Mouse (Mus musculus): Measurements from ENCODE around the gene Atf4. TPM values are rescaled to one million over a fixed set of nuclear protein-coding genes. Genes with fewer than 3 reads are reported as not detected.

Gene Atf4
- total RNA-seq, 2 experiments from 2014 or later = 218 to 370 TPM

DNA sequence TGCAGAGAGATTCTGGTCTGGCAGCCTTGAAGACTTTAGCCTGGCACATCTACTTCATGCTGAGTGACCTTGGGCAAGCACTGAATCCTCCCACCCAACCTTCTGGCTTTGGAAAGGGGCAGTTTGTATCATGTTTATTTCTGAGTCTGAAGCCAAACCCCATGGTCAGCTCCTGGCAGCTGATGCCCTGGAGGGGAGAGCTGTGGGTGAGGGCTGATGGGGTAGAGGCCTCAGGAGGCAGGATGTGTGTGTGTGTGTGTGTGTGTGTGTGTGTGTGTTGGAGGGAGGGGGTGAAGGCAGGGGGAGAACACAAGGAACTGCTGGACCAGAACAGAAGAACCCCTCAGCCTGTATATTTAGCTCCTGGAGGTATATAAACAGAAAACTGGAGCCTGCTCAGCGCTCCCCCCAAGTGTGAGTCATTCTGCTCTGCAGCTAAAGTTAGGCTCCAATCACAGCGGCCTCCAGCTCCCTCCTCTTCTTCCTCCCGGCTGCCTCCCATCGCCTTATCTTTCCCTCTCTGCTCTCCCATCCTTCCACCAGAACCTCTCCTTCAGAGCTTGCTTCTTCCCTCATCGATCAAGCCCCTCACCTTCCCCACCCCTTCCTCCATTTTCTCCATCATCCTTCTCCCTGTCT, 23.3 kb downstream of the Atf4 start:
- no peak for ATAC-seq (replicated peaks; ENCODE audit: poor library complexity)

DNA sequence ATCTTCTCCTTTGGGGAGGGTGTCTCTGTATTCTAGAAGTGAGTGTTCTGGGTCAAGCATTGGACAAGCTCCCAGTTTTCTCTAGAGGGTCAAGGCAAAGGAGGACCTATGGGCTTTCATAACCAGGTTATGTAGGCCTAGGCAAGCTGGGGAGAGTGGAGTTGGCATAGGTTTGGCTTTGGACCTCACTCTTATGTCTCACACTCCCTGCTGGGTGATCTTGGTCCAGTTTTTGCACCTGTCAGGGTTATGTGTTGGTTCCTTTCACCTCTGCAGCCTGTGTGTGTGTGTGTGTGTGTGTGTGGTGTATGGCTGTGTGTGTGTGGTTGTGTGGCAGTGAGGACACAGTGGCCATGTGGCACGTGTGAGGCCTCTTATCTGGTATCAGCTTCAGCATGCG, 24.1 kb downstream of the Atf4 start:
- no peak for ATAC-seq (replicated peaks; ENCODE audit: poor library complexity)

DNA sequence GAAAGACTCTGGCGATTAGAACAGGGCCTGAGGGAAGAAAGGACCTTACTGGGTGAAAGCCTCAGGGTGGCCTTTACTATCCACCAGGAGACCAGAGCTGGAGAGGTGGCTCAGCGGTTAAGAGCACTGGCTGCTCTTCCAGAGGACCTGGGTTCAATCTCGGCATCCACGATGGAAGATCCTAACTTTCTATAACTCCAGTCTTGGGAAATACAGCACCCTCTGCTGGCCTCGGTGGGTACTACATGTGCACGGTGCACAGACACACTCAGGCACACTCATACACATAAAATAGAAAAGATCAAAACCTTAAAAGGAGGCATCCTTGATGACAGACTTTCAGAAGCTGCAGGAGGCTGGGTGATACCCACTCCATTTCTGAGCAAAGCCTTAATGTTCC, 25.7 kb downstream of the Atf4 start:
- peak; percentile 63; the same call in 1 of the 2 replicates for ATAC-seq (replicated peaks; ENCODE audit: poor library complexity)

DNA sequence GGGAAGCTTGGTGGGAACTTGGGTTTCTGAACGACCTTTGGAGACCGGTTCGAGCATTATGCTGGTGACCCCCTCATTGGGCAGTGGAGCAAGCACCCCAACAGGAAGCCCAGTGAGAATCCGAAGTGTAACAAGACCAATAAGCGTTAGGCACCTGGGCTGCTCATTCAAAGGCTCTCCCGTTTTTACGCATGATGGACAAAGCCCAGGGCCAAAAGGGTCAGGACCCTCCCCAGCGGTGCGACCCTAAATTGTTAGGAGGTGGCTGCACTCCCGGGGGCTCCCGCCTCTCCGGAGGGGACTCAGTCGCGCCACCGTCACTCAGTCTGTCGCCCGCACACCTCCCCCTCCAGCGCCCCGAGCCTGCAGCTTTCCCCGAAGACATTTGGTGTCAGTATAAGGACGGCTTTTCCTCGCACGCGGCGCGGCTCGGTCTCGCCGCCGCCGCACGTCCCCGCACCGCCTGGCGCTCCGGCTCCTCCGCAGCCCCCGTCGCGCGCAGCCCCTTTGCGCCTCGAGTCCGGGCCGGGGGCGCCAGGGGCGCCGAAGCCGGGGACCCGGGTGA, 31.9 kb downstream of the Atf4 start, which contains the start of gene Cacna1i:
Cacna1i (plus strand) TSS at position 388 of the 565 bp plus-strand sequence.
- no peak for ATAC-seq (replicated peaks; ENCODE audit: poor library complexity)

DNA sequence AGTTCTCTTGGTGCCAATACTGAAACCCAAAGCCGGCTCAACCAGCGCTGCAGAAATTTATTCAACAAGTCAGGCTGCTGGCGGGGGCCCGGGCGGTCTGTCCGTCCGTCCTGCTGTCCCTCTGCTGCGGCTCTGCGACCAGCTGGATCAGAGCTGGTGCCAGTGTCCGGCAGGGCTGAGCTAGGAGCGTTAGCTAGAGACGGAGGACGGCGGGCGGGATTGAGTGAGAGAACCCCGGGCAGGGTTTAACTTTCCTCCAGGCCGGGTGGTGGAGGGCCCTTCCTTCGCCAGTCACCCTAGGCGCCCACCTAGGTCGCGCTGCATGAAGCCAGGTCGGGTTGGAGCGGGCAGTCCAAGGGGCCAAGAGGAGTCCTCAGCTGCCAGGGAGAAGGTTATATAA, 33.1 kb downstream of the Atf4 start:
- no peak for ATAC-seq (replicated peaks; ENCODE audit: poor library complexity)

DNA sequence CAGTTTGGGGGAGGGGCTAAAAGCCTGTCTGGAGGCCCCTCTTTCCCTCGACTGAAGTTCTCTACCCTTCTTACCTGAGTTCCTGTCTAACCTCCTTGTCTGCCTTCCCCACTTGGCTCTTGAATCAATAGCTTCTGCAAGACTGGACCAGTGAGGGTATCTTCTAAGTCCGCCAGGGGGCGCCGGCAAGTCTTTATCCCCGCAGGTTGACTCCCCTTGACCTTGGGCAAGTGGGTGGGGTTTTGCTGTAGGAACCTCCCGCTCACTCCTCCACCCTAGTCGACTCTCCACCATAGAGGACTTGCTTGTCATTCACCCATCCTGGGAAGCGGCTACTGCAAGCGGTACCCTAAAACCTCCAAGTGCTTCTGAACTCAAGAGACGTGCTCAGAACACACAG, 34.5 kb downstream of the Atf4 start:
- ATAC-seq (replicated peaks; ENCODE audit: poor library complexity) = peak; percentile 87

DNA sequence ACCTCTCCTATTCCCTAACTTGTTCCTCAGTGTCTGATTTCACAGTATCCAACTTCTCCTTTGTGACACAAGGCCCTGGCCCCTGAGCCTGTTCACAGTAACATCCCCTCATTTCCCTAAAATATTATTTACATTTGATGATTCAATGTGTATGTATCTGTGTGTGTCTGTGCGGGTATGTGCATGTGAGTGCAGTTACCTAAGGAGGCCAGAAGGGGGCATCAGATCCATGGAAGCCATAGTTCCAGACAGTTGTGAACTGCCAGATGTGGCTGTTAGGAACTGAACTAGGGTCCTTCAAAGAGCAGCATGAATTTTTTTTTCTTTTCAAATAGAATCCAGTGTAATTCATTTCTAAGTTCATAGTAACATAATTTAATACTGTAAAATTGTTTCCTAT, 42.2 kb downstream of the Atf4 start:
- ATAC-seq (replicated peaks; ENCODE audit: poor library complexity) = no peak

DNA sequence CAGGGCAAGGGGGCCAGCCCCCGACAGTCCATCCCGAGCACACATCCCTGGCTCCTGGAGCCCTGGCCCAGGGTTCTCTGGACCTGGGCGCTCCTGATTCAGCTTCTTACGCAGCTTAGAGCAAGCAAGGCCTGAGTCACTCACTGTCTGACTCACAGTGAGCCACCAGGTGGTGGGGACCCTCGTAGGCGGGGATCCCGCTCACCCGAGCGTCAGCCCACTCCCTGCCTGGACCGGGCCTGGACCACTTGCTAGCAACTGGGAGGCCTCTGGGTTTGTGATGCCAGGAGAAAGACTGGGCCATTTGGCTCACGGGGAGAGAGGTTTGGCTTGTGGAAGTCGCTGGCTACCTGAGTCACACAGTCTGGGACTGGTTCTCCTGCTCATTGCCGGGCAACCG, 48.8 kb downstream of the Atf4 start:
- ATAC-seq (replicated peaks; ENCODE audit: poor library complexity) = no peak

DNA sequence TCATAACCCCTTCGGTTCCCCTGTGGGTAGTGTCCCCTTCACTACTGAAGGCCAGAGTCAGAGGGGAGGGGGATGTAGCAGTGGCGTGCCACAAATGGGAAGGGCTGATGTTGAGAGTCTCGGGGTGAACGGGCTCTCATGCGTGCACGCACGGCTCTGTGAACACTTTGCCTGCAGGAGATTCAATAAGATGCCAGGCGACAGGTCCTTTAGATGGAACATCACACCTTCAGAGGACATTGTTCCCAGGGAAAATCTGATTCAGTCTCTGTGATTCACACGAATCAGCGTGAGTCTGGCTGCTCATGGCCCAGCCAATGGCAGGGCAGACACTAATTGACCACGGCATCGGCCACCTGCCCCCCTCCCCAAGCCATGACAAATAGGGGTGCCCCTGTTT, 49.2 kb downstream of the Atf4 start:
- no peak for ATAC-seq (replicated peaks; ENCODE audit: poor library complexity)

DNA sequence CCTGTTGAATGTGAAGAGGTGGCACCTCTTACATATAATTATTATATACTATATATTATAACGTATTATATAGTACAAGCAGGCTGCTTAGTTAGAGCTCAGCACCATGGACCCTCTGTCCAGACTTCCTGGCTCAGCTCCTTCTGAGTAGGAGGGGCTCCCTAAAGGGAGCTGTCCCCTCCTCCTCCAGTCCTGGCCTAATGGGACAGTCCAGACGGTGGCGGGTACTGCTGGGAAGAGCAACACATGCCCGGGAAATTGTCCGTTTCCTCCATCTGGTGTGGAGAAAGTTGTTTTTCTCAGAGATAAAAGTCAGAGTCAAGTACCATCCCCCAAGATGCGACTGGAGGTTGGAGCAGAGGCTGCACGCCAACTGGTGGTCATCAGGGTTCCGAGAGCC, 51.2 kb downstream of the Atf4 start:
- ATAC-seq (replicated peaks; ENCODE audit: poor library complexity) = no peak

Other genes with a start within 250 kb of the Atf4 start
- not detected in 2 replicates for gene Pdgfb, start 240.2 kb upstream of the Atf4 start, total RNA-seq (2015)
- 0.17 TPM in 1 of 2 replicates, not detected in the other for gene Pdgfb, start 240.2 kb upstream of the Atf4 start, total RNA-seq (2017)
- gene Syngr1, start 163.8 kb upstream of the Atf4 start, total RNA-seq (2015) = 2.1 and 3.6 TPM in 2 replicates
- gene Syngr1, start 163.8 kb upstream of the Atf4 start, total RNA-seq (2017) = 1.5 and 1.8 TPM in 2 replicates
- gene Rpl3, start 163.3 kb upstream of the Atf4 start, total RNA-seq (2015) = 2,120 and 2,179 TPM in 2 replicates
- 3,037 and 3,138 TPM in 2 replicates for gene Rpl3, start 163.3 kb upstream of the Atf4 start, total RNA-seq (2017)
- 4.0 and 6.0 TPM in 2 replicates for gene Tab1, start 122.1 kb upstream of the Atf4 start, total RNA-seq (2015)
- 15.7 and 19.2 TPM in 2 replicates for gene Tab1, start 122.1 kb upstream of the Atf4 start, total RNA-seq (2017)
- not detected in 2 replicates for gene Mgat3, start 81.5 kb upstream of the Atf4 start, total RNA-seq (2015)
- gene Mgat3, start 81.5 kb upstream of the Atf4 start, total RNA-seq (2017) = not detected in 2 replicates
- 18.0 and 18.2 TPM in 2 replicates for gene Mief1, start 21.2 kb upstream of the Atf4 start, total RNA-seq (2015)
- 21.4 and 25.7 TPM in 2 replicates for gene Mief1, start 21.2 kb upstream of the Atf4 start, total RNA-seq (2017)
- gene AC140267.1, start 19.3 kb upstream of the Atf4 start, total RNA-seq (2015) = 1.6 and 8.0 TPM in 2 replicates
- not detected in 2 replicates for gene AC140267.1, start 19.3 kb upstream of the Atf4 start, total RNA-seq (2017)
- gene Rps19bp1, start 9.1 kb downstream of the Atf4 start, total RNA-seq (2015) = 65.0 and 68.9 TPM in 2 replicates
- 19.5 and 43.8 TPM in 2 replicates for gene Rps19bp1, start 9.1 kb downstream of the Atf4 start, total RNA-seq (2017)
- gene Cacna1i, start 32.1 kb downstream of the Atf4 start, total RNA-seq (2015) = not detected in 2 replicates
- gene Cacna1i, start 32.1 kb downstream of the Atf4 start, total RNA-seq (2017) = not detected in 2 replicates

All from megakaryocyte progenitor cell, adult 5-6 weeks (primary cell).